Mouse (Mus musculus) E14TG2a.4 (cell line): ENCODE measurements around the gene Btg1.

Source experiments
- CTCF ChIP-seq: conservative IDR thresholded peaks from 2 replicates; pipeline ENCODE4 v1.5.1; 2014; ENCODE audit warnings: low read length
- POU5F1 ChIP-seq: IDR thresholded peaks from 2 replicates; pipeline ENCODE4 v1.6.1; 2014; ENCODE audit warnings: low read length, borderline replicate concordance

DNA sequence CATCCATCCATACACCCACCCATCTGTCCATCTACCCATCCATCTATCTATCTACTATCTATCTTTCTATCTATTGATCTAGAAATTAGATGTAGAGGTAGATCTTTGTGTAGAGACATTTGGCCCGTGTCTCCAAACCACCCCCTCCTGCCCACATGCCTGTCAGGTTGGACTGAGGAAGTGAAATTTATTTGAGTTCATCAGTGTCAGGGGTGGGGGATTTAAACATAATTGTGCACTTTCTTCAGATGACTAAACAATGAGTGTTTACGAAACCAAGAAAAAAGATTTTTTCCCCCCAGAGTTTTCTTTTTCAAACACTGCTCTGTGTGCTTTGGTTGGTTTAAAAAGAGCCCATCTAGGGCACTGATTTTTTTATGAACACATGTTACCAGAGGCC lies 10.9 kb upstream of the Btg1 start:
- TF ChIP-seq CTCF, result no peak
- TF ChIP-seq POU5F1, result no peak
